Mouse (Mus musculus): Measurements from ENCODE around the gene Notch4. TPM values are rescaled to one million over a fixed set of nuclear protein-coding genes. Genes with fewer than 3 reads are reported as not detected.

Gene Notch4
- total RNA-seq, 2 experiments from 2014 or later, result 0.66 to 0.75 TPM

GRCm38 (mm10) chr17:34613830-34614229, 49.8 kb downstream of the Notch4 start:
- ATAC-seq (replicated peaks; ENCODE audit: low FRiP score, low TSS enrichment, poor library complexity, severe bottlenecking), result no peak

GRCm38 (mm10) chr17:34615871-34616270, 51.8 kb downstream of the Notch4 start, which contains the start of gene Egfl8:
Gene Egfl8 (minus strand): TSS chr17:34615971.
- no peak for ATAC-seq (replicated peaks; ENCODE audit: low FRiP score, low TSS enrichment, poor library complexity, severe bottlenecking)

GRCm38 (mm10) chr17:34618999-34619398, 54.9 kb downstream of the Notch4 start:
- ATAC-seq (replicated peaks; ENCODE audit: low FRiP score, low TSS enrichment, poor library complexity, severe bottlenecking), result peak; percentile 79

GRCm38 (mm10) chr17:34621006-34621405, 56.9 kb downstream of the Notch4 start:
- ATAC-seq (replicated peaks; ENCODE audit: low FRiP score, low TSS enrichment, poor library complexity, severe bottlenecking), result no peak

GRCm38 (mm10) chr17:34623161-34623560, 59.1 kb downstream of the Notch4 start:
- no peak for ATAC-seq (replicated peaks; ENCODE audit: low FRiP score, low TSS enrichment, poor library complexity, severe bottlenecking)

- no peak for ATAC-seq (replicated peaks; ENCODE audit: low FRiP score, low TSS enrichment, poor library complexity, severe bottlenecking)
These were observed 60.9 kb downstream of the Notch4 start for GRCm38 (mm10) chr17:34624981-34625380.

GRCm38 (mm10) chr17:34626062-34626772, 62.1 kb downstream of the Notch4 start:
- ATAC-seq (replicated peaks; ENCODE audit: low FRiP score, low TSS enrichment, poor library complexity, severe bottlenecking), result no peak

GRCm38 (mm10) chr17:34626773-34627092, 62.7 kb downstream of the Notch4 start:
- peak; percentile 48; the same call in 1 of the 2 replicates for ATAC-seq (replicated peaks; ENCODE audit: low FRiP score, low TSS enrichment, poor library complexity, severe bottlenecking)

- ATAC-seq (replicated peaks; ENCODE audit: low FRiP score, low TSS enrichment, poor library complexity, severe bottlenecking), result peak; percentile 72
These were observed 63.2 kb downstream of the Notch4 start for GRCm38 (mm10) chr17:34627093-34627942.

- no peak for ATAC-seq (replicated peaks; ENCODE audit: low FRiP score, low TSS enrichment, poor library complexity, severe bottlenecking)
These were observed 64.0 kb downstream of the Notch4 start, which contains the start of gene Ppt2 for GRCm38 (mm10) chr17:34627943-34628643. Gene Ppt2 (minus strand): TSS chr17:34628510.

- ATAC-seq (replicated peaks; ENCODE audit: low FRiP score, low TSS enrichment, poor library complexity, severe bottlenecking), result no peak
These were observed 64.5 kb downstream of the Notch4 start for GRCm38 (mm10) chr17:34628644-34628967.

GRCm38 (mm10) chr17:34629221-34629751, 65.2 kb downstream of the Notch4 start, which contains the start of gene Prrt1:
Gene Prrt1 (plus strand): TSS chr17:34629533.
- no peak for ATAC-seq (replicated peaks; ENCODE audit: low FRiP score, low TSS enrichment, poor library complexity, severe bottlenecking)

GRCm38 (mm10) chr17:34629796-34630603, 65.9 kb downstream of the Notch4 start:
- no peak for ATAC-seq (replicated peaks; ENCODE audit: low FRiP score, low TSS enrichment, poor library complexity, severe bottlenecking)

GRCm38 (mm10) chr17:34630761-34631301, 66.8 kb downstream of the Notch4 start:
- ATAC-seq (replicated peaks; ENCODE audit: low FRiP score, low TSS enrichment, poor library complexity, severe bottlenecking), result no peak

GRCm38 (mm10) chr17:34631647-34632046, 67.6 kb downstream of the Notch4 start:
- ATAC-seq (replicated peaks; ENCODE audit: low FRiP score, low TSS enrichment, poor library complexity, severe bottlenecking), result no peak

- ATAC-seq (replicated peaks; ENCODE audit: low FRiP score, low TSS enrichment, poor library complexity, severe bottlenecking), result peak; percentile 91
These were observed 68.2 kb downstream of the Notch4 start for GRCm38 (mm10) chr17:34632261-34632691.

- ATAC-seq (replicated peaks; ENCODE audit: low FRiP score, low TSS enrichment, poor library complexity, severe bottlenecking), result no peak
These were observed 71.6 kb downstream of the Notch4 start for GRCm38 (mm10) chr17:34635671-34636070.

- no peak for ATAC-seq (replicated peaks; ENCODE audit: low FRiP score, low TSS enrichment, poor library complexity, severe bottlenecking)
These were observed 73.4 kb downstream of the Notch4 start for GRCm38 (mm10) chr17:34637459-34637858.
